Mouse (Mus musculus): Measurements from ENCODE around the gene Map1b. TPM values are rescaled to one million over a fixed set of nuclear protein-coding genes. Genes with fewer than 3 reads are reported as not detected.

Map1b gene
- total RNA-seq, 2 experiments from 2014 or later: 0.17 TPM; not detected in 1

DNA sequence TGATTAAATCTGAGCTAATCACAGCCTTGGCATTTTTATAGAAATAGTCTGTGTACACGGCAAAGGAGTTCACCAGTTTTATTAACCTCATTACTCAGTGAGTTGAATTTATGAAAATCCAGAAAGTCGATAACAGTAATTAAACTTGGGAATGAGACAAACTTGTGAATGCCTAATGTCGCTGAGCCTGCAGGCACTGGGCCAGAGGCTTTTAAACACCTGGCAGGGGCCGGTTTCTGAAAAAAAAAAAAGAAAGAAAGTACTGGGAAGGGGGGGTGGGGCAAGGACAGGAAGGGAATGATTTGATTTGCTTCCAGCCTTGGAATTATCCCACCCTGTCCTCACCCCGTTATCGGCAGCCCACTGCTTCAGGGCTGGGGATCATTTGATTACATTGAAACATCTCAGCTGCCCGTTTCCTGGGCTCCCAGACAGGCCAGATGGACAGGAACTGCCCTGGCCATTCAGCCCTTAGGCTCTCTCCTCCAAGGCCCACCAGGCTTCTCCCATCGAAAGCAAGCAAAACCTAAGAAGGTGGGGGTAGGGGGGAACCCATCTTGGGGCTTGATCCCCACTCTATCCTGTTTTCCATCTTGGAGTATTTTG lies 21.7 kb upstream of the Map1b start:
- no peak for ATAC-seq (replicated peaks; ENCODE audit: low FRiP score, poor library complexity, severe bottlenecking)

GRCm38 (mm10) chr13:99528456-99528855 lies 12.1 kb upstream of the Map1b start:
- ATAC-seq (replicated peaks; ENCODE audit: low FRiP score, poor library complexity, severe bottlenecking): no peak

- no peak for ATAC-seq (replicated peaks; ENCODE audit: low FRiP score, poor library complexity, severe bottlenecking)
Observed at GRCm38 (mm10) chr13:99527936-99528335, 11.6 kb upstream of the Map1b start.

GRCm38 (mm10) chr13:99525491-99525890 lies 9.2 kb upstream of the Map1b start:
- ATAC-seq (replicated peaks; ENCODE audit: low FRiP score, poor library complexity, severe bottlenecking): no peak

DNA sequence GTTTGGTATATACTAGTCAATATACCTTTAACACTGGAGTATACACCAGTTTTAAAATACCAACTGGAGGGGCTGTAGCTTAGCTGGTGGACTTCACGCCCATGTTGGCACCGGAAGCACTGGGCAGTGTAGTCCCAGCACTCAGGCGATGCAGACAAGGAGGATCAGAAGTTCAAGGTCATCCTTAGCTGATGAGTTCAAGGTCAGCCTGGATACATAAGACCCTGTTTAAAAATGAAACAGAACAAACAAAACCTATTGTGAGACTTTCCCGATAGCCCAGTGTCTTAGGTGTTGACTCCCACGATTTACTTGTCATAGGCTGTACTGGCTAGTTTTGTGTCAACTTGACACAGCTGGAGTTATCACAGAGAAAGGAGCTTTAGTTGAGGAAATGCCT lies 1.5 kb upstream of the Map1b start:
- no peak for ATAC-seq (replicated peaks; ENCODE audit: low FRiP score, poor library complexity, severe bottlenecking)

DNA sequence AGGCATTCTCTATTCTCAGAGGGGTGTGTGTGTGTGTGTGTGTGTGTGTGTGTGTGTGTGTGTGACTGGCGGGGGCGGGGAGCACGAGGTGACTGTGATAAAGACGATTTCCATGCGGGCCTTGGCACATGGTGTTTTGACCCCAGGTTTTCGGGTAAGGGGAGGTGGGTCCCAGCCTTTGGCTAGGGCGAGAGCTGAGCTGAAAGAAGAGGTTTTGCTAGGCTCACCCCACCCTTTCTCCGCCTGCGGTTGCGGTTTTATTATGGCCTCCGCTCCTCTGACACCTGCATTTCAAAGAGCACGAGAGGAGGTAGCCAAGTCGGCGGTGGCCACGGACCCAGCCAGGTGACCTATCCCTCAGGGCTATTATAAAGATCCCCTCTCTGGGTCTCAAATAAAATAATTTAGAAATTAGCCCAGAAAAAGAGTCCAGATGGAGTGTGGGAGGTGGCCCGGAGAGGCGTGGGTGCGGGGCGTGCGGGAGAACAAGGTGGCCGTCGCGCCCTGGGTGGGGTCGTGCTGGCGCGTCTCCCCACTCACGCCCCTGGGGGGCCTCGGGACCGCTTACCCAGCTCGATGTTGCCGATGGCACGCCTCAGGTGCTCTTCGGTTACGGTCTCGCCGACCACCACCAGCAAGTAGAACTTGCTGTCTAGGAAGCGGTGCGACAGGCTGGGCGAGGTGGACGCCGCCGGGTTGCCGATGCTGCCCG lies 448 bp downstream of the Map1b start:
- no peak for ATAC-seq (replicated peaks; ENCODE audit: low FRiP score, poor library complexity, severe bottlenecking)

GRCm38 (mm10) chr13:99514917-99515591 lies 1.3 kb downstream of the Map1b start:
- ATAC-seq (replicated peaks; ENCODE audit: low FRiP score, poor library complexity, severe bottlenecking): no peak

GRCm38 (mm10) chr13:99513990-99514389 lies 2.4 kb downstream of the Map1b start:
- ATAC-seq (replicated peaks; ENCODE audit: low FRiP score, poor library complexity, severe bottlenecking): no peak

DNA sequence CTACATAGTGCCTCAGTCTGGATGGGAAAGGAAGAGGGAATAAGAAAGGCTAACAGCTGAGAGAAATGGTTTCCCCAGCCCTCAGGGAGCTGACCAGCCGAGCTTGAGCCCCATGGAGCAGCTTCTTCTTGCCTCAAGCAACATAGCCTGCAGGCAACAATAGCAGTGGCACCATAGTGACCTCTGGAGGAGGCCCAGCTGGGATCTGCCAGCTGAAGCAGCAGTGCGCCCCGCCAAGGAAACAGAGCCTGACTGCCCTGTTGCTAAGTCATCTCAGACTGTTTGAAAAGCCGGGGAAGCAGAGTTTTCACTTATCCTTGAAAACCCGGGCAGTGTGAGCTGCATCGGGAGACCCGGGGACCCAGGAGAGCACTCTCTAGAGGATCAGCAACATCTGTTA lies 3.2 kb downstream of the Map1b start:
- no peak for ATAC-seq (replicated peaks; ENCODE audit: low FRiP score, poor library complexity, severe bottlenecking)

DNA sequence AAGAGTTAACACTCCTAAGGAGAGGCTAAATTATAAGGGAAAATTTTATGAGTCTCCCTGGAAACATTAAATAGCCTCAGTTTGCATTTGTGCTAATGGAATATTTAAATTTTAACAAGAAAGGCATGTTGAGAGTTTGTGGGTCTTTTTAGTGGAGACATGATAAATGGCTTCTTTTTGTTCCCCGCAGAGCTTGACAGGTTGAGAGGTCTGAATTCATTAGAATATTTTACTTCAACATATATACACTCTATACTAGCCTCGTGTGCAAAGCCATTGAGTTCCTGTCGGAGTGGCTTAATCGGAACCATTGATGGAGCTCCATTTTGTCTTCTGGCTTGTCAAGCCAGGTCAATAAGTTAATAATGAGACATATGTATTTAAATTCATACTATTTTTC lies 6.4 kb downstream of the Map1b start:
- no peak for ATAC-seq (replicated peaks; ENCODE audit: low FRiP score, poor library complexity, severe bottlenecking)

- no peak for ATAC-seq (replicated peaks; ENCODE audit: low FRiP score, poor library complexity, severe bottlenecking)
Observed at GRCm38 (mm10) chr13:99506580-99506962, 9.8 kb downstream of the Map1b start.

DNA sequence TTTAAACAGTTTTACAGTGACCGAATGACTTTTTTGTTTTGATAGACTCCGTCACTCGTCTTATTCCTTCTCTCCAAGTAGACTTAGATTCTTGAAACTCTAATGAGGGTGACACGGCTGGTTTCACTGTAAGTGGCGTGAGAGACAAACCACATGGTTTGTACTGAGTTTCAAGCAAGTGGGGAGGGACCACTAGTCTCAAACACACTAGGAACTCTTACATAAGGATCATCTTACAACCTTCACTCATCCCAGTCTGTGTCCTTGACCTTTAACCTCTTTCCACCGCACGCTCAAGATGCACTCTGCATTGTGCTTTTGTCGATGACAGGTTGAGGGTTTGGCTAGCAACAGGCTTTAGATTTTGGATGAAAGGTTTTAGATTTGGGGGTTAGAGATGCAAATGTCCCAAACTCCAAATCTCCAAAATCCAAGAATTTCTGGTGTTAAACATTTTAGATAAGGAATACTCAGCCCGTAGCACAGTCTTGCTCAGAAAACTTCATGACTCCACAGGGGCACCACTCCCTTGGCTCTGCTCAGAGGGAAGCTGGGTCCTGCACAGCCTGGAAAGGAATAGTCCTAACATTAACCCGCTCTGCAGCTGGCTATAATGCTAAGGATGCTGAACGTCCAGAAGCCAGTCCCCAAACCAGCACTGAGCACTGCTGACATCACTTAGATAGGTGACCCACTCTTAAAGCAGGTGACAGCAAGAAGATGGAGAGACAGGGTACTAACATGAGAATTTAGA lies 10.3 kb downstream of the Map1b start:
- no peak for ATAC-seq (replicated peaks; ENCODE audit: low FRiP score, poor library complexity, severe bottlenecking)

- no peak for ATAC-seq (replicated peaks; ENCODE audit: low FRiP score, poor library complexity, severe bottlenecking)
Observed at GRCm38 (mm10) chr13:99503370-99503979, 12.9 kb downstream of the Map1b start.

GRCm38 (mm10) chr13:99502911-99503310 lies 13.4 kb downstream of the Map1b start:
- no peak for ATAC-seq (replicated peaks; ENCODE audit: low FRiP score, poor library complexity, severe bottlenecking)

GRCm38 (mm10) chr13:99502126-99502744 lies 14.1 kb downstream of the Map1b start:
- ATAC-seq (replicated peaks; ENCODE audit: low FRiP score, poor library complexity, severe bottlenecking): no peak

GRCm38 (mm10) chr13:99501393-99501792 lies 14.9 kb downstream of the Map1b start:
- ATAC-seq (replicated peaks; ENCODE audit: low FRiP score, poor library complexity, severe bottlenecking): no peak

- ATAC-seq (replicated peaks; ENCODE audit: low FRiP score, poor library complexity, severe bottlenecking): no peak
Observed at GRCm38 (mm10) chr13:99500609-99501008, 15.7 kb downstream of the Map1b start.

DNA sequence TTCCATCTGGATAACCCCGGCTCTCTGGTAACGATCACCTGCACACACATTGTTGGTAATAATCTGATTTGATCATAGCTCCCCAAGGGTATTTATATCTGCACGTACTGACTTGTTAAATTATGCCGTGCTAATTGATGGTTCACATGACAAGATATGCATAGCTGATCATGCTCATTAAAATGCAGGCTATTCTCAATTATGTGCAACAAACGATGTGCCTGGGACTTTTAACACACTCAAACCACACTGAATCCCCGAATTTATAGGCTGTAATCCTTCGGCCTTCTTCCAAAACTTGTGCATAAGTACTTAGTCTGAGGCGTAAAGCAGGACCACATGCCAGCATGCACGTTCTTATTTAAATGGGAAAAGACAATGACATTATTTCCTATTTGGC lies 16.6 kb downstream of the Map1b start:
- ATAC-seq (replicated peaks; ENCODE audit: low FRiP score, poor library complexity, severe bottlenecking): no peak

- no peak for ATAC-seq (replicated peaks; ENCODE audit: low FRiP score, poor library complexity, severe bottlenecking)
Observed at GRCm38 (mm10) chr13:99496106-99496505, 20.2 kb downstream of the Map1b start.

GRCm38 (mm10) chr13:99494416-99494815 lies 21.9 kb downstream of the Map1b start:
- no peak for ATAC-seq (replicated peaks; ENCODE audit: low FRiP score, poor library complexity, severe bottlenecking)

Measured in erythroblast, adult 5-6 weeks (primary cell).